Mouse (Mus musculus): Measurements from ENCODE around the gene Spdl1. TPM values are rescaled to one million over a fixed set of nuclear protein-coding genes. Genes with fewer than 3 reads are reported as not detected.
"Not testable (repeated sequence)": the region's sequence is repeated elsewhere in the genome, so short reads cannot be mapped to it uniquely, and the experiment has no call there.

Gene Spdl1
- polyA plus RNA-seq, 1 experiment = 16.2 TPM

GRCm38 (mm10) chr11:34824791-34825190, 8.7 kb downstream of the Spdl1 start:
- Histone ChIP-seq H3K4me1 (ENCODE audit: control insufficient read depth, insufficient read depth, low read length) (no peaks in the 10 kb centered on the region), H3K27ac (ENCODE audit: insufficient read depth, low read length) (no peak overlapping the region), H3K4me3 (ENCODE audit: insufficient read depth, low read length) (no peak overlapping the region)
- TF ChIP-seq CTCF (IDR thresholded peaks at IDR 0.05; ENCODE audit: borderline replicate concordance, insufficient read depth, low read length) (no peak), POLR2A (IDR thresholded peaks at IDR 0.05; ENCODE audit: low read depth, low read length) (no peak)

- Histone ChIP-seq H3K27ac (ENCODE audit: insufficient read depth, low read length) (no peak overlapping the region), H3K4me3 (ENCODE audit: insufficient read depth, low read length) (no peak overlapping the region), H3K4me1 (ENCODE audit: control insufficient read depth, insufficient read depth, low read length) (no peaks in the 10 kb centered on the region)
- TF ChIP-seq POLR2A (IDR thresholded peaks at IDR 0.05; ENCODE audit: low read depth, low read length) (no peak), CTCF (IDR thresholded peaks at IDR 0.05; ENCODE audit: borderline replicate concordance, insufficient read depth, low read length) (no peak)
Measured at GRCm38 (mm10) chr11:34814767-34815166, 18.7 kb downstream of the Spdl1 start.

- H3K4me3 ChIP-seq (ENCODE audit: insufficient read depth, low read length) = no peak overlapping the region
- H3K4me1 ChIP-seq (ENCODE audit: control insufficient read depth, insufficient read depth, low read length) = no peaks in the 10 kb centered on the region
- TF ChIP-seq POLR2A (IDR thresholded peaks at IDR 0.05; ENCODE audit: low read depth, low read length) (no peak), CTCF (IDR thresholded peaks at IDR 0.05; ENCODE audit: borderline replicate concordance, insufficient read depth, low read length) (no peak)
- H3K27ac ChIP-seq (ENCODE audit: insufficient read depth, low read length) = no peak overlapping the region
Measured at GRCm38 (mm10) chr11:34814319-34814718, 19.1 kb downstream of the Spdl1 start.

GRCm38 (mm10) chr11:34805026-34805425, 28.4 kb downstream of the Spdl1 start:
- H3K4me3 ChIP-seq (ENCODE audit: insufficient read depth, low read length); H3K27ac ChIP-seq (ENCODE audit: insufficient read depth, low read length); H3K4me1 ChIP-seq (ENCODE audit: control insufficient read depth, insufficient read depth, low read length): not testable (repeated sequence)

GRCm38 (mm10) chr11:34798066-34798465, 35.4 kb downstream of the Spdl1 start:
- H3K4me3 ChIP-seq (ENCODE audit: insufficient read depth, low read length); H3K27ac ChIP-seq (ENCODE audit: insufficient read depth, low read length); H3K4me1 ChIP-seq (ENCODE audit: control insufficient read depth, insufficient read depth, low read length): not testable (repeated sequence)

GRCm38 (mm10) chr11:34796097-34796496, 37.3 kb downstream of the Spdl1 start:
- Histone ChIP-seq H3K4me1 (ENCODE audit: control insufficient read depth, insufficient read depth, low read length) (no peaks in the 10 kb centered on the region), H3K4me3 (ENCODE audit: insufficient read depth, low read length) (no peak overlapping the region), H3K27ac (ENCODE audit: insufficient read depth, low read length) (no peak overlapping the region)
- no peak for TF ChIP-seq POLR2A (IDR thresholded peaks at IDR 0.05; ENCODE audit: low read depth, low read length)
- no peak for TF ChIP-seq CTCF (IDR thresholded peaks at IDR 0.05; ENCODE audit: borderline replicate concordance, insufficient read depth, low read length)

GRCm38 (mm10) chr11:34791872-34792271, 41.6 kb downstream of the Spdl1 start:
- Histone ChIP-seq H3K4me1 (ENCODE audit: control insufficient read depth, insufficient read depth, low read length) (no peaks in the 10 kb centered on the region), H3K27ac (ENCODE audit: insufficient read depth, low read length) (no peak overlapping the region), H3K4me3 (ENCODE audit: insufficient read depth, low read length) (no peak overlapping the region)
- TF ChIP-seq CTCF (IDR thresholded peaks at IDR 0.05; ENCODE audit: borderline replicate concordance, insufficient read depth, low read length) = no peak
- no peak for TF ChIP-seq POLR2A (IDR thresholded peaks at IDR 0.05; ENCODE audit: low read depth, low read length)

- H3K4me1 ChIP-seq (ENCODE audit: control insufficient read depth, insufficient read depth, low read length) = no peaks in the 10 kb centered on the region
- H3K27ac ChIP-seq (ENCODE audit: insufficient read depth, low read length) = no peak overlapping the region
- no peak overlapping the region for H3K4me3 ChIP-seq (ENCODE audit: insufficient read depth, low read length)
- TF ChIP-seq POLR2A (IDR thresholded peaks at IDR 0.05; ENCODE audit: low read depth, low read length) (no peak), CTCF (IDR thresholded peaks at IDR 0.05; ENCODE audit: borderline replicate concordance, insufficient read depth, low read length) (no peak)
Measured at GRCm38 (mm10) chr11:34784864-34785263, 48.6 kb downstream of the Spdl1 start.

- H3K27ac ChIP-seq (ENCODE audit: insufficient read depth, low read length) = no peak within 1 kb of the TSS
- no peaks in the 10 kb centered on the region for H3K4me1 ChIP-seq (ENCODE audit: control insufficient read depth, insufficient read depth, low read length)
- no peak for TF ChIP-seq CTCF (IDR thresholded peaks at IDR 0.05; ENCODE audit: borderline replicate concordance, insufficient read depth, low read length)
- no peak for TF ChIP-seq POLR2A (IDR thresholded peaks at IDR 0.05; ENCODE audit: low read depth, low read length)
- no peak within 1 kb of the TSS for H3K4me3 ChIP-seq (ENCODE audit: insufficient read depth, low read length)
Measured at GRCm38 (mm10) chr11:34783587-34784043, 49.8 kb downstream of the Spdl1 start, which contains the start of gene Dock2. TSS of gene Dock2 (minus strand) at chr11:34783892.

GRCm38 (mm10) chr11:34782516-34783430, 50.7 kb downstream of the Spdl1 start:
- TF ChIP-seq POLR2A (IDR thresholded peaks at IDR 0.05; ENCODE audit: low read depth, low read length) (no peak), CTCF (IDR thresholded peaks at IDR 0.05; ENCODE audit: borderline replicate concordance, insufficient read depth, low read length) (no peak)
- no peak overlapping the region for H3K27ac ChIP-seq (ENCODE audit: insufficient read depth, low read length)
- no peaks in the 10 kb centered on the region for H3K4me1 ChIP-seq (ENCODE audit: control insufficient read depth, insufficient read depth, low read length)
- no peak overlapping the region for H3K4me3 ChIP-seq (ENCODE audit: insufficient read depth, low read length)

Data from embryonic fibroblast, embryonic 13.5 days (primary cell).